Mouse (Mus musculus): ENCODE data around the gene Grip1.

- TF ChIP-seq CTCF (IDR thresholded peaks at IDR 0.05; ENCODE audit: low read depth): no peak
- TF ChIP-seq EP300 (IDR thresholded peaks at IDR 0.05; ENCODE audit: low read depth): no peak
Observed at GRCm38 (mm10) chr10:120136020-120136562, 682.5 kb downstream of the Grip1 start.

Measured in liver, postnatal 0 days (tissue).